Mouse (Mus musculus) forebrain, embryonic 16.5 days (tissue): ENCODE results near the gene Upf2. TPM values are rescaled to one million over a fixed set of nuclear protein-coding genes. Genes with fewer than 3 reads are reported as not detected.

Experiments used
- ATAC-seq: fragments of 200-750 bp; cut with Nextera tagmentation; 2 replicates; pipeline ENCODE4 v1.8.0; 2017; ENCODE audit warnings: mild to moderate bottlenecking, moderate library complexity
- H3K27ac ChIP-seq: fragments of 300-500 bp; sonication (generic); 2 replicates; pipeline ENCODE4 v1.5.1; 2014; ENCODE audit warnings: low read length, control low read depth
- H3K27me3 ChIP-seq: fragments of 300-500 bp; sonication (generic); replicated peaks from 2 replicates; pipeline ENCODE4 v1.6.1; 2014; ENCODE audit warnings: low read length; ENCODE audit not compliant: control insufficient read depth, insufficient read depth
- H3K36me3 ChIP-seq: fragments of 300-500 bp; sonication (generic); 2 replicates; pipeline ENCODE4 v1.6.1; 2014; ENCODE audit not compliant: control insufficient read depth, insufficient read depth
- H3K4me1 ChIP-seq: fragments of 300-500 bp; sonication (generic); replicated peaks from 2 replicates; pipeline ENCODE4 v1.6.1; 2014; ENCODE audit warnings: low read length; ENCODE audit not compliant: control insufficient read depth, insufficient read depth
- H3K4me2 ChIP-seq: fragments of 300-500 bp; sonication (generic); 2 replicates; pipeline ENCODE4 v1.6.1; 2014; ENCODE audit warnings: mild to moderate bottlenecking, low read length, control low read depth
- H3K4me3 ChIP-seq: fragments of 300-500 bp; sonication (generic); replicated peaks from 2 replicates; pipeline ENCODE4 v1.5.1; 2014; ENCODE audit warnings: mild to moderate bottlenecking, low read length, control low read depth
- H3K9ac ChIP-seq: fragments of 300-500 bp; sonication (generic); replicated peaks from 2 replicates; pipeline ENCODE4 v1.6.1; 2014; ENCODE audit warnings: low read depth, low read length, control low read depth
- H3K9me3 ChIP-seq: fragments of 300-500 bp; sonication (generic); 2 replicates; pipeline ENCODE4 v1.6.1; 2016; ENCODE audit warnings: low read length; ENCODE audit not compliant: control insufficient read depth
- WGBS: fragments of 180-500 bp; shearing (Covaris S2); extraction: QIAGEN DNeasy Blood & Tissue Kit; methylation state at CpG from one replicate; pipeline ENCODE4 v1.1.7; 2014; 5-methylcytosine and 5-hydroxymethylcytosine counted together
- polyA plus RNA-seq: library from polyadenylated mRNA; unstranded; fragments of >200 nt; fragmentation: Nextera tagmentation; extraction: Ambion mirVana; gene quantifications from 2 replicates; pipeline ENCODE4 v1.2.1, GENCODE M21; 2015

The Upf2 gene
- polyA plus RNA-seq, 1 experiment from 2014 or later = 9.4 TPM

GRCm38 (mm10) chr2:6072685-6073260, 121.5 kb downstream of the Upf2 start:
- H3K27me3 ChIP-seq = no peaks in the 10 kb centered on the region
- H3K9me3 ChIP-seq = no peaks in the 10 kb centered on the region
- H3K4me3 ChIP-seq = no peak overlapping the region
- H3K4me2 ChIP-seq = no peak overlapping the region
- ATAC-seq = no peak
- H3K4me1 ChIP-seq = no peaks in the 10 kb centered on the region
- no peak overlapping the region for H3K27ac ChIP-seq
- H3K9ac ChIP-seq = no peak overlapping the region
- 87% methylated on average over 7 of the region's 7 CpGs for WGBS
- H3K36me3 ChIP-seq = no peaks in the 10 kb centered on the region

- Histone ChIP-seq H3K4me1 (no peaks in the 10 kb centered on the region), H3K36me3 (no peaks in the 10 kb centered on the region), H3K4me2 (no peak overlapping the region), H3K27me3 (no peaks in the 10 kb centered on the region), H3K9me3 (no peaks in the 10 kb centered on the region), H3K27ac (no peak overlapping the region), H3K4me3 (no peak overlapping the region), H3K9ac (no peak overlapping the region)
- WGBS = 80% methylated on average over 10 of the region's 10 CpGs
- ATAC-seq = no peak
Observed at GRCm38 (mm10) chr2:6074891-6075529, 123.7 kb downstream of the Upf2 start.

DNA sequence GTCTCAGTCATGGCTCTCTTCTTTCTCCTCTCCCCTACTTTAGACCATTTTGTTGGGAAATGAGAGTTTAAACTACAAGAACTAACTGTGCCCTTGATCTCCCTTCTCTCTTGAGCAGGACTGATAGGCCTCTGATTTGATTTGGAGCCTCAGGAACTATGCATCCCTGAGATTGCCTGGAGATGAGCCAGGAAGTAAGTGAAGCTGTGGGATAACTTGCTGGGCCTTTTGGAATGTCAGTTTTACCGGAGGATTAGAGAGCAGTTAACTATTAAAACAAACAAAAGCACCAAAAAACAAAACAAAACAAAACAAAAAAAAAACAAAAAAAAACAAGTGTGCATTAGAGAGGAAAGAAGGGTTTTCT, 124.2 kb downstream of the Upf2 start:
- Histone ChIP-seq H3K9ac (no peak overlapping the region), H3K4me2 (no peak overlapping the region), H3K4me3 (no peak overlapping the region), H3K36me3 (no peaks in the 10 kb centered on the region), H3K4me1 (no peaks in the 10 kb centered on the region), H3K9me3 (no peaks in the 10 kb centered on the region), H3K27ac (no peak overlapping the region), H3K27me3 (no peaks in the 10 kb centered on the region)
- 51% methylated on average over 1 of the region's 1 CpGs for WGBS
- ATAC-seq = no peak

GRCm38 (mm10) chr2:6080037-6080436, 128.8 kb downstream of the Upf2 start:
- no peaks in the 10 kb centered on the region for H3K27me3 ChIP-seq
- H3K4me1 ChIP-seq = no peaks in the 10 kb centered on the region
- WGBS = 91% methylated on average over 1 of the region's 1 CpGs
- no peak for ATAC-seq
- no peak overlapping the region for H3K9ac ChIP-seq
- no peak overlapping the region for H3K27ac ChIP-seq
- no peak overlapping the region for H3K4me3 ChIP-seq
- no peak overlapping the region for H3K4me2 ChIP-seq
- H3K9me3 ChIP-seq = no peaks in the 10 kb centered on the region
- H3K36me3 ChIP-seq = no peaks in the 10 kb centered on the region

GRCm38 (mm10) chr2:6081108-6081507, 129.8 kb downstream of the Upf2 start:
- Histone ChIP-seq H3K9ac (no peak overlapping the region), H3K36me3 (no peaks in the 10 kb centered on the region), H3K9me3 (no peaks in the 10 kb centered on the region), H3K27ac (no peak overlapping the region), H3K4me3 (no peak overlapping the region), H3K4me1 (no peaks in the 10 kb centered on the region), H3K27me3 (no peaks in the 10 kb centered on the region), H3K4me2 (no peak overlapping the region)
- WGBS = 70% methylated on average over 8 of the region's 8 CpGs
- no peak for ATAC-seq

DNA sequence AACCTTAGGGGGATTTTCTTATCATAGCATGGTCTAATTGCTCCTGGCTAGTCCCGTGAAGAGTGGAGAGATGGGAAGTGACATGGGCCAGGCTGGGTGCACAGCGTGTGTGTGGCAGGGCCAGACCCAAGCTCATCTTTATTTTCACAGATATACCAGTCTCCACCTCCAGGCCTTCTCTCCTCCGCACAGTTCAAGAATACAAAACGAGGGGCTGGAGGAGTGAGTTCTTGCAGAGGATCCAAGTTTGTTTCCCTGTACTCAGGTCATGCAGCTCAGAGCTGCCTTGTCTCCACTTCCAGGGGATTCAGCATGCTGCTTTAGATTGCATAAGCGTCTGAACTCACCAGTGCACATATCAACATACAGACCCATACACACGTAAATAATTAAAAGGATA, 131.3 kb downstream of the Upf2 start:
- 88% methylated on average over 6 of the region's 6 CpGs for WGBS
- Histone ChIP-seq H3K4me3 (no peak overlapping the region), H3K9ac (no peak overlapping the region), H3K27me3 (no peaks in the 10 kb centered on the region), H3K4me1 (no peaks in the 10 kb centered on the region), H3K9me3 (no peaks in the 10 kb centered on the region), H3K4me2 (no peak overlapping the region), H3K36me3 (no peaks in the 10 kb centered on the region), H3K27ac (no peak overlapping the region)
- ATAC-seq = no peak

GRCm38 (mm10) chr2:6083696-6084095, 132.4 kb downstream of the Upf2 start:
- H3K27me3 ChIP-seq = no peaks in the 10 kb centered on the region
- no peaks in the 10 kb centered on the region for H3K4me1 ChIP-seq
- no peak overlapping the region for H3K4me3 ChIP-seq
- no peaks in the 10 kb centered on the region for H3K9me3 ChIP-seq
- ATAC-seq = no peak
- H3K4me2 ChIP-seq = no peak overlapping the region
- 94% methylated on average over 1 of the region's 1 CpGs for WGBS
- H3K9ac ChIP-seq = no peak overlapping the region
- no peaks in the 10 kb centered on the region for H3K36me3 ChIP-seq
- H3K27ac ChIP-seq = no peak overlapping the region

GRCm38 (mm10) chr2:6085622-6086530, 134.6 kb downstream of the Upf2 start:
- no peak overlapping the region for H3K27ac ChIP-seq
- H3K9me3 ChIP-seq = no peaks in the 10 kb centered on the region
- H3K4me1 ChIP-seq = no peaks in the 10 kb centered on the region
- no peaks in the 10 kb centered on the region for H3K27me3 ChIP-seq
- H3K36me3 ChIP-seq = no peaks in the 10 kb centered on the region
- ATAC-seq = no peak
- H3K9ac ChIP-seq = no peak overlapping the region
- H3K4me3 ChIP-seq = no peak overlapping the region
- no peak overlapping the region for H3K4me2 ChIP-seq
- WGBS = 83% methylated on average over 19 of the region's 19 CpGs

DNA sequence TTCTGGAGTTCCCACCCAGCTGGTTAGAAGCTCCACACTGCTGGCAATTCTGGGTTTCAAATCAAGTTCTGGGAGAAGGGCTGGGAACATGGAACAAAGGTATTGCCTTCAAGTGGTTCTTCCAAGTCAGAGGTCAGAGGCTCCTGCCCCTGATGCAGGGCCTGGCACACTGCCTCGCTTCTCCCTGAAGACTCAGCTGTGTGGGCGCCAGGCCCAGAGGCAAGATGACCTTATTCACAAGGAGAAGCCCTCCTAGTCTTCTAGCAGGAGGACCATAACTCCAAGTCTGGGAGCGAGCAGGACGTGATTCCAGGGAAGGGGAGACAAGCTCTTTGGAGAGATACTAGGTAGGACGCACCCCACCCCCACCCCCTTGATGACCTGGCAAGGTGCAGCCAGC, 135.9 kb downstream of the Upf2 start:
- no peak overlapping the region for H3K4me3 ChIP-seq
- H3K4me1 ChIP-seq = no peaks in the 10 kb centered on the region
- ATAC-seq = no peak
- H3K4me2 ChIP-seq = no peak overlapping the region
- no peaks in the 10 kb centered on the region for H3K9me3 ChIP-seq
- no peak overlapping the region for H3K27ac ChIP-seq
- 87% methylated on average over 5 of the region's 5 CpGs for WGBS
- no peaks in the 10 kb centered on the region for H3K36me3 ChIP-seq
- no peak overlapping the region for H3K9ac ChIP-seq
- no peaks in the 10 kb centered on the region for H3K27me3 ChIP-seq
